Mouse (Mus musculus): ENCODE data around the gene Hagh. TPM values are rescaled to one million over a fixed set of nuclear protein-coding genes. Genes with fewer than 3 reads are reported as not detected.

The Hagh gene
- total RNA-seq, 4 experiments from 2014 or later: 121 to 133 (median 126) TPM

DNA sequence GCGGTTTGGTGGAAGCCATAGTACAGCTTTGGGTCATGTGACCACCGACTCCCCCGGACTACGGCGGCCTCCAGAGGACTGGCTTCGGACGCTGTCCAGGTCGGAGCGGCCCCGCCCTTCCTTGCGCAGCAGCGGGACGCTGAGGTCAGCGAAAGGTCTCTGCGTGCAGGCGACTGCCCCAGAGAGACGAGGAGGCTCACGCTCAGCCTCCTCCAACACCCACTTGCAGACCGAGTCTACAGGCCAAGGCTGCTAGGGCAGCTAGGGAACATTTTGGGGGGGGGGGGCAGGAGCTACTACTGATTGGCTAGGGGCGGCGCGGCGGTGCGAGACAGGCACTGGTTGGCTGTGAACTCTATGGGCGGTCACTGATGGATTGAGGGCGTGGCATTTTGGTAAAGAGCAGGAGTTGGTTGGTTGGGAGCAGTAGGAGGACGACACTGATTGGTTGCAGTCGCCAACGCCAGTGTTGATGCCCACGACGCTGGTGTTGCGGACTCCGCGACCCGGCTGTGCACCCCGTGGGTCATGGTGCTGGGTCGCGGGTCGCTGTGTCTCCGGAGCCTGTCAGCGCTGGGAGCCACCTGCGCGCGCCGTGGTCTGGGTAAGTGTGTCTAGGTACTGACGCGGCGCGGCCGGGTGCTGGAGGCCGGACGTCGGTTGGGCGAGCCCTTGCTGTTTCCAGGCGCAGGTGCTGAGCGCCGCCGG lies 10.3 kb downstream of the Hagh start, which contains the start of gene Fahd1:
Gene Fahd1, minus strand, starts transcription at position 300 of the 708 bp plus-strand sequence.
- peak; percentile 95 to 98 for DNase-seq (ENCODE audit: low spot score in 2 of 2)

DNA sequence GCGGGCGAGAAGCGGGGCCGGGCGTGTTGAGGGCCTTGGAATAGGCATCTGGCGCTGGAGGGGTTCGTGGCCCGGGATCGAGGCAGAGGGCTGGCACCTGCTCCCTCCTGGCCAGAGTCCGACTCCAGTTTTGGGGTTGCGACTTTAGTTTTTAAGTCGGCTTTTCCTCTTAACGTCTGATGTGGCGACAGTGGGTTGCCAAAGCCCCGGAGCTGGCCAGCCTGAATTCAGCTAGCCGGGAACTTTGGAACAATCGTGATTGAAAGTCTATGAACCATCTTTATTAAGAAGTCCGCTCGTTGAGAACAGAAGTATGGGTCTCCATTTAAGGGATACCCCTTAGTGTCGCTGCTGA lies 10.8 kb downstream of the Hagh start:
- no peak for DNase-seq (ENCODE audit: low spot score in 2 of 2)

DNA sequence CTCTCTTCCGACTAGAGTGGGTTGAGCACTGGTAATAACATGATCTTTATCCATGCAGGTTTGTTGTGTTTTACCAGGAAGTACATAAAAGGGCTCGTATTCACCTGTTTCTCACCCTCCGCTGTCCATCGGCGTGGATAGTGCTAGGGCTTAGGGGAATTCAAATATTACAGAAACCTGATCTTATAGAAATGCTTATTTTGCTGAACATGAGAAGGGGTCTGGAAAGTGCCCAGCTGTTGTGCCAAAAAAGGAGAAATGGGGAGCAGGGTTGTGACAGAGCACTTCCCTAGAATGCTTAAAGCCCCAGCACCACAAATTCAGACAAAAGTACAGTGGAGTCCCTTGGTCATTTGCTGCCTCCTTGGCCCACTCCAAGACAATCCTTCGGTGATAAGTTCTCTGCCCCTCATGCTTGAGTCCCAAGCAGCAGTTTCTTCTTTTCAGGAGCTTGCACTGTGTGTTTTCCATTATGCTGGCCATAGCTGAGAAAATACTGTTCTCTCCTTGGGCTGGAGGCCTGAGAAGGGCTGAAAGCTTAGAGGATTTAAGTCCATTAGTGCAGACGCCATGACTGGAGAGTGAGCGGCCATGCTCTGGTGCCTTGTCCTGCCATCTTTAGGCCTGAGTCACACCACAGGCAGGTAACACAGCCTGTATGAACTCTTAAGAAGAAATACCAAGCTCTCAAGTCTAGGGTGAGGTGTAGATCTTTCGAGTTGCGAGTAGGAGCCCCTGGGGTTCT lies 11.6 kb downstream of the Hagh start:
- DNase-seq (ENCODE audit: low spot score in 2 of 2): no peak

DNA sequence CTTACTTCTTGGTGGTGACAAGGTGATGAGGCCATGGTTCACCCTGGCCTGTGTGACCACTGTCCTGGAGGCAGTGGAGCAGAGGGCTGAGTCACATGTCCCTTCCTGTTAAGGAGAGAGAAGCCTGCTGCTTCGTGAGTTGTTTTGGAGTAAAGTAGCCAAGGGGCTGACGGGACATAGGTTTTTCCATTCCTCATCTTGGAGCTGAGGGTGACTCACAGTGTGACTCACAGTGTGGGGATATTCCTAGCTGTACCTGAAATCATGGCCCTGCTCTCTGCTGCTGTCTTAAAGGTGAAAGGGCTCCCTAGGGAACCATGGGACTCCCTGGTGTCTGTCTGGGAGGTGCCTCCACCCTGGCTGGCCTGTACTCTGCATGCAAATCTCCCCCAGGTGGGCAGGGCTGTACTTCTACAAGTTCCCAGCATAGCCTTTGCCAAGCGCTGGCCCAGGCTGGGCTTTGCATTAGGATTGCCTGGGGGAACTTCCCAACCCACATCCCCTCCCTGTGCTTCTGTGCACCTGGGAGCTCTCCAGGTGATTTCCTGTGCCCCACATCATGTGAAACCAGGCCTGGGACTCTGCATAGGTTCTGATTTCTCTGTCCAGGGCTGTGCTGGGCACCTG lies 16.0 kb downstream of the Hagh start:
- no peak for DNase-seq (ENCODE audit: low spot score in 2 of 2)

DNA sequence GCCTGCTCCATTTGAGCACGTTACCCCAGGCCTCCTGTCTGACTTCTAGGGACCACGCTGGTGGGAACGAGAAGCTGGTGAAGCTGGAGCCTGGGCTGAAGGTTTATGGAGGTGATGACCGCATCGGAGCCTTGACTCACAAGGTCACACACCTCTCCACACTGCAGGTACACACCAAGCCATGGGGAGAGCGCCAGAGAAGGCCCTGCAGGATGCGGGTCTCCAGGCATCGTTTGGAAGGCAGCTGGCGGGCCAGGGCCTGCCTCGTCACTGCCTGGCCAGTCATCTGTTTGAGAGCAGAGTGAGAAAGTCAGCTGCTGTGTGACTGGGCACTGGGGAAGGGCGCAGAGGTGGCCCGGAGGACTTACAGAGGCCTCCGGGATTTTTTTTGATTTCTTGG lies 16.6 kb downstream of the Hagh start:
- DNase-seq (ENCODE audit: low spot score in 2 of 2): no peak

DNA sequence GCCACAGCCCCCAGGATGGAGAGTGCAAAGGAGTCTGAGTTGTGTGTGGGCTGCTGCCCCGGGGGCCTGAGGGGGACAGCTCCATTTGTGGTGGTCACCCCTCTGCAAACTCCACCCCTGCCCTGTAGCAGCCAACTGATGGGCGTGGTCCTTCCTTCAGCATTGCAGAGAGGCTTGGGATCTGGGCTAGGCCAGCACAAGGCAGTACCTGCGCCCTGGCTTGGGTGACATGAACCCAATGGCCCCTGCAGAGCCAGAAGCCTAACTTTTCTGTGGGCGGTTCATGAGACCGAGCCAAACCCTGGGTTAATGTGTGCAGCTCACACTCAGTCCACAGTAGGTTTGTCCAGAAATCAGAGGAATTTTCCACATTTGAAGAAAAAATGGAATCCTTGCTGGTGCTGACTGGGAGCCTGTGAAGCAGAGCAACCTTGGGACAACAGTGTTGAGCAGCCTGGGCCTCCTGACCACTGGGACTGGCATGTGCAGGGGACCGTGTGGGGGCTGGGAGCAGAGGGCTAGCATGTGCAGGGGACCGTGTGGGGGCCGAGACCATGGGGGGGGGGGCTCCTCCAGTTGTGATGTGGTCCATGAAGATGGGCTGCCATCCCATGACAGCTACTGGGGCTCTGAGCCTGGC lies 18.0 kb downstream of the Hagh start:
- DNase-seq (ENCODE audit: low spot score in 2 of 2): no peak

DNA sequence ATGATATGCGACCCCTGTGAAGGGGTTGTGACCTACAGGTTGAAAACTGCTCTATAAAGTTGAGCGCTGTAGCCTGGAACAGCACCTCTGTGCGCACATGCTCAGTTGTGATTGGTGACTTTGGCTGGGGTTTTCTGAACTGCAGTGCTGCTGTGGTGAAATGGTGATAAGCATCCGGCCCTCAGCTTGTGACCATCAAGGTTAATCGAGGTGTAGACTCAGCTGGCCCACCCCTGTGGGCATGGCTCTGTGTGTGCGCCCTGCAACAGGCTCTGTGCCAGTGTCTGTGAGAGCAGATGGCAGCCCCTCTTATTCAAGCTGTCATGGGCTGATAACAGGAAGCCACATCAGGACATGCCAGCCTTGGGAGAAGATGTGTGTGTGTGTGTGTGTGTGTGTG lies 19.0 kb downstream of the Hagh start:
- DNase-seq (ENCODE audit: low spot score in 2 of 2): peak in 1 of 2 experiments; percentile 43

DNA sequence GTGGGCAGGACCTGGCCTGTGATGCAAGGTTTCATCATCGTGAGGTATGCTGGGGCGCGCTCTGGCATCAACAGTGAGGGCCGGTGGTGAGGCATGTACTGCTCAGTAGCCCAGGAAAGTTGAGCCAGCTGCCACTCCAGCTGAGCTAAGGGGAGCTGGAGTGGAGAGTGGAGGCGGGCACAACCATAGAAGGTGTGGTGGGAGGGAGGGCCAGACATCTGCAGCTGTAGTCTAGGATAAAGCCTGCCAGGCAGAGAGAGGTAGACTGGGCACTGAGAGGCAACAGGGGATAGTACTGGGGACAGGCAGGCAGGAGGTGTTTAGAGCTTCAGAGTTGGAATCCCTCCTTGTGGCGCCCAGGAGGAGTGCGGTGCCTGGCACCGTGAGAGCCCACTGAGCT lies 20.1 kb downstream of the Hagh start:
- DNase-seq (ENCODE audit: low spot score in 2 of 2): no peak

DNA sequence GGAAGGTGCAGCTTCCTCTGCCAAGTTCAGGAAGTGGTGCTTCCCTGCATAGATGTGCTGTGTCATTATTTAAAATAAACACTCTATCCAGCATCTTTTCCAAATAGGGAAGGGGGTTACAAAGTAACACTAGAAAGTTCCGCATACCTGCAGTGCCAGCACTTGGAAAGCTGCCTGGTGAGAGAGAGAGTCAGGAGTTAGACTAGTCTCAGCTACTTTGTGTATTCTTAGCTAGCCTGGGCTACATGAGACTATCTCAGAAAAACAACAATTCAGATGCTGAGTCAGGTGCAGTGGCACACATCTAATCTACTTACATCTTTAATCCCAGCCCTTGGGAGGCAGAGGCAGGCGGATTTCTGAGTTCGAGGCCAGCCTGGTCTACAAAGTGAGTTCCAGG lies 21.8 kb downstream of the Hagh start:
- no peak for DNase-seq (ENCODE audit: low spot score in 2 of 2)

DNA sequence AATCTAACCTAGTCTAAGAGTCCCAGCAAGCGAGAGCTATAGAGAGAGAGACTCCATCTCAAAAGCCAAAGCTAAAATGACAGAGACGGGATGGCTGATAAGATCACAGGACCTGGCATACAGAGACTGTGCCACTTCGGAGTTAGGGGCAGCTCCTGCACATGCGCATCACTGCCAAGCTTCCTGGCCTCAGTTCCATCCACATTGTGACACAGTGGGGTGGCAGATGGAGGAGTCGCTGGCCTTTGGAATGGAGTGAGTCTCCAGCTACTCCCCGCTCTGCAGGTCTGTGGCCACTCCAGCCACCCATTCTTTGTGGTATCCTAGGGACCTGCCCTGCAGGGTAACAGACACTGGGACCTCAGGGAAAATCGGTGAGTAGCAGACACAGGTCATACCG lies 25.8 kb downstream of the Hagh start, which contains the start of gene Igfals:
Gene Igfals, plus strand, starts transcription at position 222 of the 400 bp plus-strand sequence.
- DNase-seq (ENCODE audit: low spot score in 2 of 2): no peak

DNA sequence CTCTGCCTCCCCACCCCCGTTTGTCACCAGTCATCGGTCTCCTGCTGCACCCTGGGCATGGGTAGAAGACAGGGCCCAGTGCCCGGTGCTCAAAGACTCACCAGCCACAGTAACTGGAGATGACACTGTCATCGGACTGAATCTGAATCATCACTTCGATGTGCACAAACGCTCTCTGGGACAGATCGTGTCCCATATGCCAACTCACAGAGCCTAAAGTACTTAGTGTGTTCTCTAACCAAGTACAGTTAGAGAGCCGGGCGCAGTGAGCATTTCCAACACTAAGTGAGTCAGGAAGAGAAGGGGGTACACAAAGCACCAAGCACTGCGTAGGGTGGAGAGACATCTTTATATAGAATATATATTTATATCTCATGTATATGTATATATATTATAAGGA lies 28.0 kb downstream of the Hagh start:
- DNase-seq (ENCODE audit: low spot score in 2 of 2): no peak

DNA sequence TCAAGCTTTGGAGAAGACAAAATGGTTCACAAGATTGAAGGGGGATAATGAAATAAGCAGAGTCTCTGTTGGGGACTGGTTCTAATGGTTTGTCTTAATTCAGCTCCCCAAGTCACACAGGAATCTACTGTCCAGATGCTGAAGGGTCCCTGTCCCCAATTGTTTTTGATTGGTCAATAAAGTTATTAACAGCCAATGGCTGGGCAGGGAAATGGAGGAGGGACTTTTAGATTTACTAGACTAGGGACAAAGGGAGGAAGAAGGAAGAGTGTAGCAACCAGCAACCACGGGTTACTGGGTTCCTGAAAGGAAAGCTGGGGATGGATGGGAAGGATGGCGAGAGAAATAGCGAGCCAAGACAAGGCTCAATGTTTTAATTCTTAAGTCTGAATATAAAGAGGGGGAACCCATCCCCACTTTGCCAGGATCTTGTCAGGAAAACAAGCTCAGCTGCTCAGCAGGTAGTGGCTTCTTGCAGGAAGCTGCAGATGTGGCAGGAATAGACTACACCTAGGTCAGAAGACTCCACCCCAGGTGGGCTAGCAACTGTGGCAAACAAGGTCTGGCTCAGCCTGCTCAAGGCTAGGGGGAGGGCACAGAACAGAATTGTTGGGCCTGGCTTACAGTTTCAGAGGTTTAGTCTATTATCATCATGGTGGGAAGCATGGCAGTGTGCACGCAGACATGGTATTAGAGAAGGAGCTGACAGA lies 33.9 kb downstream of the Hagh start:
- no peak for DNase-seq (ENCODE audit: low spot score in 2 of 2)

DNA sequence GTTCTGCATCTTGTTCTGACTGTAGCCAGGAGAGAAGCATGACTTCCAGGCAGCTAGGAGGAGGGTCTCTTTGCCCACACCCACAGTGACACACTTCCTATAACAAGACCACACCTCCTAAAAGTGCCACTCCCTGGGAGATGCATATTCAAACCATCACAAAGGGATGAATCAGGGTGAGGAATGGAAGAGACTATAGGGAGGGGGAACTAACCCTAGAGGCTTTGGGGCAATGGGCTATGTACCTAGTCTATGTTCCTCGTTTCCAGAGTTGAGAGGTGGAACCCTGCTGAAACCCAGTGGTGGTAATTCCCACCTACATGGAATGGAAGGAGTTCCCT lies 34.4 kb downstream of the Hagh start:
- DNase-seq (ENCODE audit: low spot score in 2 of 2): no peak

DNA sequence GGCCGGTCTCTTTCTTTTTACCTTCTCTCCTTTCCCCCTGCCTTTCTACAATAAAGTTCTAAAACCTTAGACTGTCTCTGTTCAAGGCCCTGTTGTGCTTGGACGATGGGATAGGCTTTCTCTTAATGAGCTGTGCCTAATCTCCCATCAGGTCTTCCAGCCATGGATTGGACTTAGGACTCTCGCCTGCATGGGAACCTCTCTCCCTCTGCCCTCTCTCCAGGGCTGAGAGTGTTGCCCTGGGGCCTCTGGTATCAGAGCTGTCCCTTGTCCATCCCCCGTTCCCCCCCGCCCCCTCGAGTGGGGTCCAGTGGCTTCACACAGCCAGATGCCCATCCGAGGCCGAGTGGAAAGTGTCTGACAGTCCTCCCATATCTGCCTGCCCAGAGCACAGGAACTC lies 35.0 kb downstream of the Hagh start:
- DNase-seq (ENCODE audit: low spot score in 2 of 2): no peak

DNA sequence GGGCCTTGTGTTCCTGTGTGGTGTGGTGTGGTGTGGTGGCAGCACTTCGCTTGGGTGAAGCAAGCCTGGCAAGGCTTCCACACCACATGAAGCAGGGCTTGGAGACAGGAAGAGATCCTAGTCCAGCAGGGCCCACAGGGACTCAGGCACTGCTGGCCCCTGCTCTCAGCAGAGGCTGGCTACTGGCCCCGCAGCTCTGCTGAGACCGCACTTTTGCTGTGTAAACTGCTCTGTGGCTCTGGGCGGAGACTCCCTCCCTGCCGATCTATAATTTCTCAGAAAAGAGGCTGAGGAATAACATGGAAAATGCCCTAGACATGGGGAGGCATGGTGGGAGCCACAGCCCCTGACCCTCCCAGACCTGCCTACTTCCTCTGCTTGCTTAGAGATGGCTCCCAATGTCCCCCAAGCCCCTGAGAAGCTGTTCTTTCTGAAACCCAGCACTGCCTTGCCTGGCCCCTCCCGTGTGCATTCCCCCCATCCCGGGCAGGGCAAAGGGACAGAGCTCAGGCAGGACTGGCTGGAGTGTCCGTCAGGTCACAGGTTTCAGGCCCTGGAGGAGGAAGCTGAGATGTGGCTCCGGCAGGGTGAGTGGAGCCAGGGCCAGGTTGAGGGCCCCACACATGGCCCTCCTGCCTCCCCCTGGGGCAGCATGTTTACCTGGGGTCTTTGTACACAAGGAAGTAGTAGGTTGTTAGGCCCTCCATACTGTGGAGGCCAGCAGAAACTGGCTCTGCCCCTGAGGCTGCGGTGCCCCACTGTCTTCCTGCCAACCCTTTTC lies 37.6 kb downstream of the Hagh start:
- no peak for DNase-seq (ENCODE audit: low spot score in 2 of 2)

DNA sequence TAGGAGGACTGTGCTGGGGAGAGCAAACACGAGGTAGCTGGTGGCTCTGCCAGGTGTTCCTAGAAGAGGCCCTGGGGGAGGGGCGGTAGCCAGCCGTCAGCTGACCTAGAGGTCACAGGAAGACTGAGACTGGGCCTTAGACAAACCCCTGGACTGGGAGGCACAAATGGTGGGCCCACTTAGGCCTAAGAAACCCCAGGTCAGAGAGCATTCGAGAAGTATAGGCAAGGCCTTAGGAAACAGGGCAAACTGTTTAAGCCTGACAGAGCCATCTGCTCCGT lies 38.1 kb downstream of the Hagh start:
- no peak for DNase-seq (ENCODE audit: low spot score in 2 of 2)

DNA sequence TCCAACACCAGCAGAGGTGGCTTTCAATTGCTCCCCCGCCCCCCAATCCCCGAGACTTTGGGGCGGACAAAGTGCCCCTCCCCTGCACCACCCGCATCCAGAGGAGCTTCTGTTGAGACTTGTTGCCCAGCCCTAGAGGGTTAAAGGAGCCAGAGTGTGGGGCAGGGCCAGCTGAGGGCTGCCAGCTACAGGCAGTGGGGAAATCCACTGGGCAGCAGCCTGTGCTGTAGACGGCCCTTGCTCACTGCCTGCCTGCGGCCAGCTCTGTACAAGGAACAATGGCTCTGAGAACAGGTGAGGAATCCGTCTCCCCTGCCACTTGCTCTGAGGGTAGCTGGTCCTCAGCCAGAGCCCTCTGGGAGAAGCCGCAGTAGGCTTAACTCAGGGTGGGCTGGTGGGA lies 38.6 kb downstream of the Hagh start:
- DNase-seq (ENCODE audit: low spot score in 2 of 2): no peak

DNA sequence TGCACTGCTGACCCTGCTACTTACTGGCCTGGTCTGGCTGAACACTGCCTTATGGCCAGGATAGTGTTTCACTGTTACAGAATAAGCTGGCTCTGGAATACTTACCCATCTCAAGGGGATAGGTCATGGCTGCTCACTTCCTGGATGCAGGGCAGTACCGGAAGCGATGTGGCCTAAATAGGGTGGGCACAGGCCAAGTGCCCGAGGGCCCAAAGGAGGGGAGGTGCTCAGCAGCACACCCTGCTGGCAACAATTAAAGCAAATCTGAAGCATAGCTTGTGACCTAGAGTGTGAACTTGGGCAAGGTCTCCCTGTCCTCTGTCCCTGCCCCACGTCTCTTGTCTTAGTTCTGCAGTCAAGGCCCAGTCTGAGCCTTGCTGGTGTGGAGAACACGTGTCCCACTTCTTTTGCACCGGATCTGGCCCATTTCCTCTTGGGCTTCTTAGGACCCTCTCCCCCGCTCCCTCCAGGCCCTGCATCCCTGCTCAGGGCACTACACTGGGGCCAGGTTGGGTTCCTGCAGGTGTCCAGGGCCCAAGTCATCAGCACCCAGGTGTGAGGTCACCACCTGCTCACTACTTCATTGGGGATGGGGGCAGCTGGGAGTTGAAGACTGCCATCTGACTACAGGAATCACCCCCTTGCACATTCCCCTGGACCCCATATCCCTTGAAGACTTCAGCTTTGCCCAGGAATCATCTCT lies 41.9 kb downstream of the Hagh start:
- no peak for DNase-seq (ENCODE audit: low spot score in 2 of 2)

DNA sequence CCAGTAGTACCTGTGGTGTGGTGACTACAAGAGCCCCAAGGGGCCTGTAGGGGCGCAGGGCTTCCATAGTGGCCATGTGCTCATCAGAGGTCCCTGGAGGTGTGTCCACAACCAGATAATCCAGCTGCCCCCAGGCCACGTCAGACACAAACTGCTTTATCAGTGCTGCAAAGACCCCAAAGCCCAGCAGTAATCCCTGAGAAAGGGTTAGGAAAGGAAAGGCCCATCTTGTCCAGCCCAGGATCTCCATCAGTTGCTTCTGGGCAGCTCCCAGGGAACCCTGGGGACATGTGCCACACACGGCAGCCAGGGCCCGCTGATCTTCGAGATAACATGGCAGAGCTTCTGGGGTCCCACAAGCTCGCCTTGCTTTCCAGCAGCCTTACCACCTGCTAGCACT lies 44.4 kb downstream of the Hagh start:
- DNase-seq (ENCODE audit: low spot score in 2 of 2): no peak

DNA sequence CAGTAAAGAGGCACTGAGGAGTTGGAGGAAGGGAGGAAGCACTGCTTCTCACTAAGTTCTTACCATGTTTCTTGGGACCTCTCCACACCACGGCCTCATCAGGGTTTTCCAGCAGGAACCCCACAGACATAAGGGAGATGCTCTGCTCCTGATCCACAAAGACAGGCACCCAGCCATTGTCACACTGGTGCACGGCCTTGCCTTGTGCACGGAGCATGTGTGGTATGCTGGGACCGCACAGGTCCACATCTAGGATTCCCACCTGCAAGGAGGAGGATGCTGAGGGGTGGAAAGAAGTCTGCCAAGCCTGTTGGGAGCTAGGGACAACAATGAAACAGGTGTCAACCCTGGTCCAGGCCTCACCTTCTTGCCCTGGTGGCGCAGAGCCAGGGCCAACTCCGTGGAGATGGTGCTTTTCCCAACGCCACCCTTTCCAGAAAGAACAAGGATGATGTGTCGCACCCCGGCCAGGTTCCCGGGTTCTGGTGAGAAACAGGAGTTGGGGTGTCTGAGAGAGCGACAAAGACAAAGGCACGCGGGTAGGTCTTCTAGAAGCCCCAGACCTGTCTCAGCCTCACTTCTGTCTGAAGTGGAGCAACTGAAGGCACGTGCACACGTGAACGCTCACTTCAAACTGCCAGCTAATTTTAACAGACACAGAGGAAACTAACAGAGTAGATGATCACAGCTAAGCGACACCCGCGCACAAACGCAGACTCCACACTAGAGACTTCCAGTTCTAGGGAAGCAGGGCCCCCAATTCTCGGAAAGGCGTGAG lies 45.6 kb downstream of the Hagh start:
- DNase-seq (ENCODE audit: low spot score in 2 of 2): no peak
